7 mouse cellular contexts compared by ENCODE assay signal in genomic region chr12:38928786-38929351, GRCm38 (mm10).
DNase-seq lines count a peak whose midpoint lies in the region; ATAC-seq lines count a peak whose summit lies in the region.

No protein-coding gene starts in this region.

- H3K4me3 ChIP-seq in forebrain, embryonic 16.5 days (replicated peaks; ENCODE audit: low read length): no peak overlapping the region; the same call in 1 of the 2 replicates

- H3K4me2 ChIP-seq in forebrain, embryonic 16.5 days (ENCODE audit: low read length): peak overlapping the region; percentile 40

- H3K9ac ChIP-seq in forebrain, embryonic 16.5 days (replicated peaks; ENCODE audit: low read depth, low read length): no peak overlapping the region

- DNase-seq in urinary bladder, postnatal 14 days (ENCODE audit: low spot score): peak; percentile 10
- no peak for DNase-seq in urinary bladder, postnatal 25 days (ENCODE audit: low spot score)
- peak; percentile 30 for DNase-seq in cerebellum, adult 11-12 months
- DNase-seq in hindlimb bud, embryonic 11.5 days (ENCODE audit: extremely low spot score, low read depth, low spot score): peak; percentile 5
- peak; percentile 32 for DNase-seq in lung, postnatal 10 days
- peak; percentile 72 for DNase-seq in retina, postnatal 1 day

- peaks cover 8% of the 10 kb centered on the region for H3K4me1 ChIP-seq in forebrain, embryonic 16.5 days (replicated peaks; ENCODE audit: control insufficient read depth, insufficient read depth, low read length)

- no peaks in the 10 kb centered on the region for H3K9me3 ChIP-seq in forebrain, embryonic 16.5 days (ENCODE audit: control insufficient read depth, low read length)

- WGBS in forebrain, embryonic 16.5 days: 18% methylated on average over 11 of the region's 11 CpGs

- no peaks in the 10 kb centered on the region for H3K27me3 ChIP-seq in forebrain, embryonic 16.5 days (replicated peaks; ENCODE audit: control insufficient read depth, insufficient read depth, low read length)

- no peaks in the 10 kb centered on the region for H3K36me3 ChIP-seq in forebrain, embryonic 16.5 days (ENCODE audit: control insufficient read depth, insufficient read depth)

- peak overlapping the region; percentile 56 for H3K27ac ChIP-seq in forebrain, embryonic 16.5 days (ENCODE audit: low read length)

- ATAC-seq in forebrain, embryonic 16.5 days: peak; percentile 97
